Mouse (Mus musculus): Measurements from ENCODE around the gene Zfp423.
"Not testable (repeated sequence)": the region's sequence is repeated elsewhere in the genome, so short reads cannot be mapped to it uniquely, and the experiment has no call there.

Zfp423 gene

GRCm38 (mm10) chr8:87904108-87904507, 55.3 kb downstream of the Zfp423 start:
- CTCF ChIA-PET: no interaction called here

- CTCF ChIA-PET: no interaction called here
These were observed 64.0 kb downstream of the Zfp423 start for GRCm38 (mm10) chr8:87895203-87896041.

- CTCF ChIA-PET: no interaction called here
These were observed 65.1 kb downstream of the Zfp423 start for GRCm38 (mm10) chr8:87894287-87894686.

GRCm38 (mm10) chr8:87893547-87893946, 65.8 kb downstream of the Zfp423 start:
- CTCF ChIA-PET: no interaction called here

GRCm38 (mm10) chr8:87892891-87893290, 66.5 kb downstream of the Zfp423 start:
- CTCF ChIA-PET: no interaction called here

- CTCF ChIA-PET: no interaction called here
These were observed 67.5 kb downstream of the Zfp423 start for GRCm38 (mm10) chr8:87891884-87892283.

- CTCF ChIA-PET: no interaction called here
These were observed 71.4 kb downstream of the Zfp423 start for GRCm38 (mm10) chr8:87887956-87888355.

- CTCF ChIA-PET: no interaction called here
These were observed 78.3 kb downstream of the Zfp423 start for GRCm38 (mm10) chr8:87881088-87881487.

GRCm38 (mm10) chr8:87875852-87876251, 83.5 kb downstream of the Zfp423 start:
- CTCF ChIA-PET: no interaction called here

GRCm38 (mm10) chr8:87875452-87875851, 83.9 kb downstream of the Zfp423 start:
- CTCF ChIA-PET: no interaction called here

GRCm38 (mm10) chr8:87872987-87873550, 86.3 kb downstream of the Zfp423 start:
- CTCF ChIA-PET: no interaction called here

- CTCF ChIA-PET: no interaction called here
These were observed 87.0 kb downstream of the Zfp423 start for GRCm38 (mm10) chr8:87872356-87872930.

- CTCF ChIA-PET: no interaction called here
These were observed 92.8 kb downstream of the Zfp423 start for GRCm38 (mm10) chr8:87866586-87866985.

GRCm38 (mm10) chr8:87864236-87864635, 95.2 kb downstream of the Zfp423 start:
- CTCF ChIA-PET: no interaction called here

- CTCF ChIA-PET: no interaction called here
These were observed 96.3 kb downstream of the Zfp423 start for GRCm38 (mm10) chr8:87863128-87863527.

GRCm38 (mm10) chr8:87861718-87862117, 97.7 kb downstream of the Zfp423 start:
- CTCF ChIA-PET: no interaction called here

GRCm38 (mm10) chr8:87860905-87861304, 98.5 kb downstream of the Zfp423 start:
- CTCF ChIA-PET: interaction anchor here (0.6 kb wide), 1 partner anchor 8 kb away, joined by 3 read pairs; no protein-coding TSS in a partner anchor

- CTCF ChIA-PET: no interaction called here
These were observed 107.5 kb downstream of the Zfp423 start for GRCm38 (mm10) chr8:87851871-87852270.

- CTCF ChIA-PET: no interaction called here
These were observed 108.0 kb downstream of the Zfp423 start for GRCm38 (mm10) chr8:87851380-87851779.

- CTCF ChIA-PET: no interaction called here
These were observed 110.6 kb downstream of the Zfp423 start for GRCm38 (mm10) chr8:87848836-87849235.

GRCm38 (mm10) chr8:87847796-87848195, 111.6 kb downstream of the Zfp423 start:
- CTCF ChIA-PET: no interaction called here

GRCm38 (mm10) chr8:87842096-87842495, 117.3 kb downstream of the Zfp423 start:
- CTCF ChIA-PET: not testable (repeated sequence)

- CTCF ChIA-PET: no interaction called here
These were observed 122.1 kb downstream of the Zfp423 start for GRCm38 (mm10) chr8:87837266-87837665.
